Mouse (Mus musculus): ENCODE data around the gene Ifit3.
"Not testable (repeated sequence)": the region's sequence is repeated elsewhere in the genome, so short reads cannot be mapped to it uniquely, and the experiment has no call there.

Ifit3 gene

DNA sequence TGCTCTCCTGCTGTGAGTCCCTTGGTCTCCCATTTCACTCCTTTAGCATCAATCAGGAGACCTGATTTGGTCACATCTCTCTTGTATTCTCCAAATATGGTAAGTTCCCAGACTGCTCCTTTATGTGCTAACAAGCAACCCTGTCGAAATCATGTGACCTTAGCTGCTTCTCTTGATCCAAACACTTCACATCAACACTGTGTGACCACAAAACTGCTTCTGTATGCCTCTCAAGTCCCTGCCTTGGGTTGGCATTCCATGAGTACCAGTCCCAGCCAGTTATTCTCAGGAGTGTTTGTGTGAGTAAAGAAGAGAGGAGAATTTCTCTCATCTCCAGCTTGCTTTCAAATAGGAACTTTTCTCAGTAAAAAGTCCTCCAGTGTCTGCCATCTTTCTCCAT lies 6.2 kb upstream of the Ifit3 start:
- CTCF ChIA-PET: no interaction called here
- POLR2A ChIA-PET: no interaction called here

DNA sequence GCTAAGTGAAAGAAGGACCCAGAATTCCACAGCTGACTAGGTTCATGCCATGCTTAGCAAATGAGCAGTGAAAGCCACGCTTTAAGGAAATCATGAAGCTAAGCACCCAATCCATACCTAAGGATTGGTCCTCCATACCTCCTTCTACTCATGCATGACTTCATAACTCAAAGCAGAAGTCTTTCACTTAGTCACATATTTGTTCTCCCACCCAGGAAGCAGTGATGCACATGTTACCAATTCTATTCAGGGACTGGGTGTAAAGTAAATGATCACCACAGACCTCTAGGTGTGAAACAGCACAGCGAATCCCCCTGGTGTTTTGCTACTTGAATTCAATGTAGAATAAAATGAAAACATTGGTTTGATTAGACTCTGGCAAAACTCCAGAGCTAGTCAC lies 635 bp upstream of the Ifit3 start:
- POLR2A ChIA-PET, CTCF ChIA-PET: not testable (repeated sequence)

DNA sequence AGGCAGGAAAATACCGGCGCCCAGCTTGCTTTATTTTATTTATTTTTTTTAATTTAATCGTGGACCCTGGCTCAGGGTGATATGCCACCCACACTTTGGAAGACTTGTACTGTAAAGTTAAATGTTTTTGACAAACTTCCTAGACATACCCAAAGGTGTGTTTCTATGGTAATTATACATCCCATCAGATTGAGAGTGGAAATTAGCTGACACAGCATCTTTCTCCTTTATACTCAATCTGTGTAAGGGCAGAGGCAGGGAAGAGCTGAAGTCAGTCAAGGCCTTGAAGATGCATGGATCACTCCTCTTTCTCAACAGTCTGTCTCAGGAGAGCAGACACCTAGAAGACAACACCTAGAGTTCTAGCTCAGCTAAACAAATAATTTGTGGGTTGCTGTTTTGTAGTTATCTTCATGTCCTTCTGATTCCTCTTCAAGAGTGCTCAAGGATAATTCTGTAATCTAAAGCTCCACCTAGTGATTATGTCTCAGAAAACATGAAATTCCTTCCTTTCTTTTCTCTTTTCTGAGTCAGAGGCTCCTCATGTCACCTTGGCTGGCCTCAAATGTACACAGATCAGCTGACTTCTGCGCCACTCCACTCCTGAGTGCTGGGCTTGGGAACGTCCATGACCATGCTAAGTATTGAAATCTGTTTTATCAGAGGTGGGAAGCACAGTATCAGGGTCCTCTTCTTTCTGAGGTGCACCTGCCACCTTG lies 2.6 kb downstream of the Ifit3 start:
- POLR2A ChIA-PET: interaction anchor here in 1 of 4 experiments (0.5 kb wide), 1 partner anchor 33 kb away, joined by 3 read pairs; no protein-coding TSS in a partner anchor

DNA sequence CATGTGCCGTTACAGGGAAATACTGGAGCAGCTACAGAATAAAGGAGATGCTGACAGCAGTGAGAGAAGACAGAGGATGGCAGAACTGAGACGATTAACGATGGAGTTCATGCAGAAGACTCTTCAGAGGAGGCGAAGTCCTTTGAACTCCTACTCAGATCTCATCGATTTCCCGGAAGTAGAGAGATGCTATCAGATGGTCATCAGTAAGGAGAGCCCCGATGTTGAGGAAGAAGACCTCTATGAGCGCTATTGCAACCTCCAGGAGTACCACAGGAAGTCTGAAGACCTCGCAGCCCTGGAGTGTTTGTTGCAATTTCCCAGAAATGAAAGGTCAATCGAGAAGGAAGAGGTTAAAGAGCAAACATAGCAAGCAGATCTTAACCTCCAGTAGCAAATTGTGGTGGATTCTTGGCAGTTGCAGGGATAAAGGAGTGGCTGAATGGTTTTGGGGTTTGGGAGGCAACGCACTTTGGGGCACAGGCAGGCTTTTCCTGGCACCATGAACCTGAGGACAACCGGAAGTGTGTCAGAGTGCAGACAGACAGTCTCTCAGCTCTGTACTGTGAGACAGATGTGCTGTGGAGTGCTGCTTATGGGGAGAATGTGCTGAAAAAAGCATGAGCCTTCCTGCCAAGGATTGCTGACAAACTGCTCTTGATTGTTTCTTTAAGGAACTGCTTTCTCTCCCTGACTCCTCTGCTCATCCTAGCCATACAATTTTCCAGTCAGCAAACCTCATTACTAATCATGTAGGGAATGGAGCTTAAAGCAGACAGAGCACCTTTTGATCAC lies 4.8 kb downstream of the Ifit3 start:
- CTCF ChIA-PET: interaction anchor here in 2 of 4 experiments (0.7 kb wide), 2 partner anchors 134 to 1819 kb away, joined by 3 read pairs; no protein-coding TSS in a partner anchor
- POLR2A ChIA-PET: not testable (repeated sequence)

More for the DNA sequence above, 2.6 kb downstream of the Ifit3 start:
- CTCF ChIA-PET: interaction anchor here in 1 of 4 experiments (1.4 kb wide), 1 partner anchor 24 kb away, joined by 4 read pairs; no protein-coding TSS in a partner anchor

DNA sequence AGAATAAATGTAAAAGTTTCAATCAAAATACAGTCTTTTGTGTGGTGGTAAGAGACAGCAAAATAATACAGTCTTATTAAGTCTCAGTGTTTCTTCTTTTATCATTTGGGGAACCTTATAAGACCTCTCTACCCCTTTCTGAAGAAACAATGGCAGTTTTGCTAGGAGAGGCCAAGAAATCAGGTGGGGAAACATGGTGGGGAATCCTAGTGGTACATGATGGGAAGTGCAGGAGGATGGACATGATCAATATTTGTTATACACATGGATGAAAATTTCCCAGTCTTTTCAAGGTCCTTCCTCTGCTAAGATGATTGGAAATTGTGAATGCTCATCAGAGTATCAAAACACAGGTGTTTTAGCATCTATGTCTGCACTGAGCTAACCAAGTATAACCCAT lies 5.6 kb downstream of the Ifit3 start:
- POLR2A ChIA-PET: no interaction called here

DNA sequence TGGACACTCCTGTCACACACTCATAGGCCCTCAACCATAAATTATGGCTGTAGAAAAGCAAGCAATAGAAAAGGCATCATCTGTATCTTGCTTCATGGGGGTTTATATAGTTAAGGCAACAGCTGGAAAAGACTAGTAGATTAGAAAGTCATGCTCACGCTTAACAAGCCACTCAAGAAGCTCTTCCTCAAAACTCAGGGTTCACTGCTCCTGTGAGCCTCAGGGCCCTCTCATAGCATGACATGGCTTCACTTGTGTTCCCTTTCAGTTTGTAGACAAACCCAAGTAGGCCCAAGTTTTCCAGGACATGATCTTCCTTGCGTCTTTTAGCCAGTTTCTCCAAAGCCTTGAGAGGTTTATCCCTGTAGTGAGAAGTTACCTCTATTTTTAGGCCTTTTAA lies 10.1 kb downstream of the Ifit3 start:
- POLR2A ChIA-PET: interaction anchor here in 1 of 4 experiments (1.2 kb wide), 1 partner anchor 12 kb away, joined by 4 read pairs; no protein-coding TSS in a partner anchor
- CTCF ChIA-PET: no interaction called here

More for the DNA sequence above, 5.6 kb downstream of the Ifit3 start:
- CTCF ChIA-PET: interaction anchor here in 1 of 4 experiments (0.6 kb wide), 1 partner anchor 181 kb away, joined by 3 read pairs; no protein-coding TSS in a partner anchor

DNA sequence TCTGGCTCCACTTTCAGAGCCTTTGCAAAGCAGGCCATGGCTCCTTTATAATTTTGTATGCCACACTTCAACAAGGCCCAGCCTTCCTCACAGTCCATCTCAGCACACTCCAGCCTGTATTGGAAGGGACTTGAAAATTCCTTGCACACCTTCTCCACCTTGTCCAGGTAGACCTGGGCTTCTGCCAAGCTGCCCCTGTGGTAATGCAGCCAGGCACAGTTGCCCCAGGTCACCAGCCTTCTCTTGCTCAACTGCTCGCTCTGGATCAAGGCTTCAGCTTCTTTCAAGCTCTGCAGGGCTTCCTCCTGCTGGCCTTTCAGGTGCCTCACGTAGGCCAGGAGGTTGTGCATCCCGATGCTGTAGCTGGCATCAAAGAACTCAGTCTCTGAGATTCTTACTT lies 11.2 kb downstream of the Ifit3 start:
- ChIA-PET CTCF (interaction anchor here in 1 of 4 experiments (0.7 kb wide), 2 partner anchors 14 to 1457 kb away, joined by 4 to 7 read pairs; no protein-coding TSS in a partner anchor), POLR2A (interaction anchor here in 1 of 4 experiments (1.2 kb wide), 1 partner anchor 11 kb away, joined by 4 read pairs; no protein-coding TSS in a partner anchor)

DNA sequence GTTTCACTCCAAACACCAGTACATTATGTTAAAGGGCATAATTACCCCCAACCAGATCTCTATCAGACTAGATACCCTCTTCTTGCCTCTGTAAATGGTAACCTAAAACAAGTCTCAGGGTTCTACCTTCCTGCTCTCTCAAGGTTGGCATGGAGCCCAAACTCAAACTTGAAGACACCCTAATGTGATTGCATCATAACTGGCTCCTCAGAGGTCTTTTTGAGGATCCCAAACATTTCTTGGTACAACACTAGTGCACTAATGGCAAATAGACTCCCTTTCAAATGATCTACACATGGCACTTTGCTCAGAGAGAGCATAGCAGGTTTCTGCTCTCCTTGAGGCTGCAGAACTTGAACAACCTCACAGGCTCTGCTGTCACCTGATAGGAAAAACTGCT lies 13.5 kb downstream of the Ifit3 start:
- ChIA-PET CTCF (no interaction called here), POLR2A (interaction anchor here in 1 of 4 experiments (0.5 kb wide), 1 partner anchor 231 kb away, joined by 5 read pairs; no protein-coding TSS in a partner anchor)

DNA sequence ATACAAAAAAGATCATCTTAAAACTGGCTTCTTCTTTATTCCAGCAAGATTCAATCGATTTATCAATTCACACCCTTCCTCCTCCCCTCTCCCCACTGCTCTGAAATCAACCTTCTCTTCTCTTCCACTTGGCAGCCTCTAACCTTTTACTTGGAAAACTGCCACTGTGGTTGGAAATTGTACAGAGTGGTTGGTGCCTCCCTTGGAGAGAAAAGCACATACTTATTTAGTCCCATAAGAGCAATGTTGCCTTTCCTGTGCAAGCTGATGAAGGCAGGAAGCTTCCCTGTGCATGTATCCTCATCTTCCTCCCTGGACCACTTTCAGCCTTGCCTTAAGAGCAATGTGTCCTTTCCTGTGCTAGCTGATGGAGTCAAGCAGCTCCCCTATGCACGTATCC lies 15.0 kb downstream of the Ifit3 start:
- CTCF ChIA-PET: no interaction called here
- POLR2A ChIA-PET: no interaction called here

DNA sequence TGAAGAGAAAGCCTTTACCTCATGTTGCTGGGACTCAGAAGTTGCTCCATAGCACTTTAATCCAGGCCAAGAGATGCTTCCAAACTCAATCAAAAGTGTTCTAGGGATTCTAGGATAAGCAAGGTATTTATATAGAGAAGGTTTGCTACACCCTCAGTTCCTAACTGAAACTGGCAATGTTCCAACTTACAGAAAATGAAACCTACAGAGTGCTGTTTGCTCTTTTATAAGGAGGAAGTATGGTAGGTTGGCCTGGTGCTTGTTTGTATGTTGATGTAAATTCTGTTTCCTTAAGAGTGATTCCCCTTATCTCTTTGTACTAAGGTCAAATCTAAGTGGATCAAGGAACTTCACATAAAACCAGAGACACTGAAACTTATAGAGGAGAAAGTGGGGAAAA lies 15.9 kb downstream of the Ifit3 start:
- CTCF ChIA-PET, POLR2A ChIA-PET: not testable (repeated sequence)

DNA sequence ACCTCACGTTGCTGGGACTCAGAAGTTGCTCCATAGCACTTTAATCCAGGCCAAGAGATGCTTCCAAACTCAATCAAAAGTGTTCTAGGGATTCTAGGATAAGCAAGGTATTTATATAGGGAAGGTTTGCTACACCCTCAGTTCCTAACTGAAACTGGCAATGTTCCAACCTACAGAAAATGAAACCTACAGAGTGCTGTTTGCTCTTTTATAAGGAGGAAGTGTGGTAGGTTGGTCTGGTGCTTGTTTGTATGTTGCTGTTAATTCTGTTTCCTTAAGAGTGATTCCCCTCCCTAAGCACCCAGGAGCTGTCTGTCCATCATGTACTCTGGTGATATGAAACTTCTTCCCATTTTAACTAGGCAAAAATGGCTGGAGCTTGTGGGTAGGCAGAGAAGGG lies 18.6 kb downstream of the Ifit3 start, which contains the start of gene Ifit1bl1:
Ifit1bl1 (minus strand) TSS at position 69 of the 400 bp plus-strand sequence.
- CTCF ChIA-PET, POLR2A ChIA-PET: not testable (repeated sequence)

DNA sequence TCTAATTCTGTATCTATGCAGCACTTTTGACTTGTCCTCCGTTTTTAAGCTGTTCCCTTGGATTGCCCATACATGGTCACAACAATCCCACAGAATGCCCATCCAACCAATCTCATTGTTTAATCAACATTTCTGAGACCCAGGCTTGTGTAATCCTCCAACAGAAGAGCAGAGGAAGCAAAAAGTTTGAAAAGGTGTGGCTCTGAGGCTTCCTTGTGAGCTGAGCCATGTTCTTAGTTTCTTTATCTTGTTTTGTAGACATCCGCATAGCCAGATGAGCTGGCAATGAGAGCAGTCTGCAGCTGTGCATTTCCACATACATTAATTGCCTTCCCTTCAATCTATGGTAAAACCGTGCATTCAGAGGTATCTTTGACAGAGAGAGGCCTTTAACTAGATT lies 22.1 kb downstream of the Ifit3 start:
- POLR2A ChIA-PET: interaction anchor here in 1 of 4 experiments (1.3 to 1.6 kb wide), 2 partner anchors 10 to 12 kb away, joined by 4 read pairs; no protein-coding TSS in a partner anchor
- CTCF ChIA-PET: interaction anchor here in 1 of 4 experiments (1.0 kb wide), 1 partner anchor 55 kb away, joined by 3 read pairs; no protein-coding TSS in a partner anchor

DNA sequence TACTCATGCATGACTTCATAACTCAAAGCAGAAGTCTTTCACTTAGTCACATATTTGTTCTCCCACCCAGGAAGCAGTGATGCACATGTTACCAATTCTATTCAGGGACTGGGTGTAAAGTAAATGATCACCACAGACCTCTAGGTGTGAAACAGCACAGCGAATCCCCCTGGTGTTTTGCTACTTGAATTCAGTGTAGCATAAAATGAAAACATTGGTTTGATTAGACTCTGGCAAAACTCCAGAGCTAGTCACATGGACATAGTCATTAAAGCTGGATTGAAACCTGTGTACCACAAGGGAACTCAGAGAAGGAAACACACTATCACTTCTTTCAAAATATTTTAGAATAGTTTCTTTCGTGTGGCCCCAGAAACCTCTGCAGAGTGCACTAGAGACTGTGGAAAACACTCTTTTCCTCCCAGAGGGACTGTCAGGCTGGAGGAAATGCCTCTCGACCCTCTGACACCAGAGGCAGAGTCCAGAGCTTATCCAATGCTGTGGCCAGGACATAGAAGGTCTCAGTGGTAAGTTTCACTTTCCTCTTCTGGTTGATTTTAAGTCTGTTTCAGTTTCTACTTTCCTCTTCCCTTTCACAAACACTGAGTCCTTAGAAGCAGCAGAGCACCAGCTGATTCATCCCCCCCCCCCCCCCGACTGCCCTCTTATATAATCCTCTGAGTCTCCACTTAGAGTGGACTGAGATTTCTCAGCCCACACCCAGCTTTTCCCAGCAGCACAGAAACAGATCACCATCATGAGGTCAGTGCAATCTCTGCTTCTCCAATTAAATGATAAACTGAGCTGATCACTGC lies 24.1 kb downstream of the Ifit3 start, which contains the start of gene Ifit3b:
Ifit3b (plus strand) TSS at position 734 of the 815 bp plus-strand sequence.
- CTCF ChIA-PET: not testable (repeated sequence)
- POLR2A ChIA-PET: interaction anchor here in 1 of 4 experiments (0.6 kb wide), 1 partner anchor 53 kb away, joined by 3 read pairs; no protein-coding TSS in a partner anchor

DNA sequence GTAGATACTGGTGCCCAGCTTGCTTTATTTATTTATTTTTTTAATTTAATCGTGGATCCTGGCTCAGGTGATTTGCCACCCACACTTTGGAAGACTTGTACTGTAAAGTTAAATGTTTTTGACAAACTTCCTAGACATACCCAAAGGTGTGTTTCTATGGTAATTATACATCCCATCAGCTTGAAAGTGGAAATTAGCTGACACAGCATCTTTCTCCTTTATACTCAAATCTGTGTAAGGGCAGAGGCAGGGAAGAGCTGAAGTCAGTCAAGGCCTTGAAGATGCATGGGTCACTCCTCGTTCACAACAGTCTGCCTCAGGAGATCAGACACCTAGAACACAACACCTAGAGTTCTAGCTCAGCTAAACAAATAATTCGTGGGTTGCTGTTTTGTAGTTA lies 26.8 kb downstream of the Ifit3 start:
- CTCF ChIA-PET: interaction anchor here in 3 of 4 experiments (0.6 to 1.5 kb wide), 4 partner anchors 24 to 1458 kb away, joined by 3 to 4 read pairs (median 3); partner anchors contain the start of gene Ifit2 (in 2 of the 3)
- POLR2A ChIA-PET: not testable (repeated sequence)

DNA sequence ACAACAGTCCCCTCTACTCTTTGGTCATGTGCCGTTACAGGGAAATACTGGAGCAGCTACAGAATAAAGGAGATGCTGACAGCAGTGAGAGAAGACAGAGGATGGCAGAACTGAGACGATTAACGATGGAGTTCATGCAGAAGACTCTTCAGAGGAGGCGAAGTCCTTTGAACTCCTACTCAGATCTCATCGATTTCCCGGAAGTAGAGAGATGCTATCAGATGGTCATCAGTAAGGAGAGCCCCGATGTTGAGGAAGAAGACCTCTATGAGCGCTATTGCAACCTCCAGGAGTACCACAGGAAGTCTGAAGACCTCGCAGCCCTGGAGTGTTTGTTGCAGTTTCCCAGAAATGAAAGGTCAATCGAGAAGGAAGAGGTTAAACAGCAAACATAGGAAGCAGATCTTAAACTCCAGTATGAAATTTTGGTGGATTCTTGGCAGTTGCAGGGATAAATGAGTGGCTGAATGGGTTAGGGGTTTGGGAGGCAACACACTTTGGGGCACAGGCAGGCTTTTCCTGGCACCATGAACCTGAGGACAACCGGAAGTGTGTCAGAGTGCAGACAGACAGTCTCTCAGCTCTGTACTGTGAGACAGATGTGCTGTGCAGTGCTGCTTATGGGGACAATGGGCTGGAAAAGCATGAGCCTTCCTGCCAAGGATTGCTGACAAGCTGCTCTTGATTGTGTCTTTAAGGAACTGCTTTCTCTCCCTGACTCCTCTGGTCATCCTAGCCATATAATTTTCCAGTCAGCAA lies 29.1 kb downstream of the Ifit3 start:
- POLR2A ChIA-PET, CTCF ChIA-PET: not testable (repeated sequence)

DNA sequence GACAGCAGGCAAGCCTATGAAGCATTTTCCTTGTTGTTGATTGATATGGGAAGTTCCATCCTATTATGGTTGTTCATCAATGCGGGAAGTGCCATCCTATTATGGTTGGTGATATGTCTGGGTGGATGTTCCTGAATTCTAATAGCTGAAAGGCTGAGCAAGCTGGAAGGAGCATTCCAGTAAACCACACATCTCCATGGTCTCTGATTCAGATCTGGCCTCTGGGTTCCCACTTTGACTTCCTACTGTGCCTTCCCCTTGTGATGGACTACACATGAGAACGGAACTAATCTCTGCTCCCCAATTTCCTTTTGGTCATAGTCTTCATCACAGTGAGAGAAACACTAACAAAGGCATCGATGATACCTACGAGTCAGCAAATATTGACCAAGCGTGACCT lies 37.5 kb downstream of the Ifit3 start:
- CTCF ChIA-PET: no interaction called here
- POLR2A ChIA-PET: no interaction called here

DNA sequence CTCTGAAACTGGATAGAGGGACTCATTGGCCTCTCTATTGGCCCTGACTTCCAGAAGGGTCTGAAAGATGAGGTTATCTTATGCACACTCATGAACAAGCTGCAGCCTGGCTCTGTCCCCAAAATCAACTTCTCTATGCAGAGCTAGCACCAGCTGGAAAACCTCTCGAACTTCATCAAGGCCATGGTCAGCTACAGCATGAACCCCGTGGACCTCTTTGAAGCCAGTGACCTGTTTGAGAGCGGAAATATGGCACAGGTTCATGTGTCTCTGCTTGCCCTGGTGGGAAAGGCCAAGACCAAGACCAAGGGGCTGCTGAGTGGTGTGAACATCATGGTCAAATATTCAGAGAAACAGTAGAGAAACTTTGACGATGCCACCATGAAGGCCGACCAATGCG lies 40.5 kb downstream of the Ifit3 start:
- ChIA-PET POLR2A (no interaction called here), CTCF (interaction anchor here in 1 of 4 experiments (1.6 kb wide), 1 partner anchor 74 kb away, joined by 3 read pairs; the partner anchor contains the start of gene Ifit2)

DNA sequence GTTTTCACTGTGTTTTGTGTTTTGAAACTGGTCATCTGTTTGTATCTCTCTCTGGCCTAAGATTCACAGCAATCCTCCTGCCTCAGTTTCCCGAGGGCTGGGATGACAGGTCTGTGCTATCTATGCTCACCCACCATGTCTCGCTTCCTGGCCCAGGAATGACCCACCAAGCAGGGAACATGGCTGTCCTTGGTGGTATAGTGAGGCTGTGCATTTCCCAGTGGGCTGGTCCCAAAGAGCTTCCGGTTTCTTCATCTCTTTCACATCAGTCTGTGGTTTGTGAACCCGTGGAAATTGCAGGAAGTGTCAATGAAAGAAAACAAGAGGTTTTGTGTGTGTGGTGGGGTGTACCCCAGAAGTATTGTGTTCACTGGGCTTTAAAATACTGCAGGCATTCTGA lies 41.3 kb downstream of the Ifit3 start:
- POLR2A ChIA-PET: no interaction called here
- CTCF ChIA-PET: interaction anchor here in 1 of 4 experiments (0.6 kb wide), 1 partner anchor 76 kb away, joined by 3 read pairs; no protein-coding TSS in a partner anchor

Measured in embryonic stem cell, embryonic (primary cell).